Mouse (Mus musculus): ENCODE results near the gene Kif2c. TPM values are rescaled to one million over a fixed set of nuclear protein-coding genes. Genes with fewer than 3 reads are reported as not detected.

The Kif2c gene
- total and polyA plus RNA-seq, 3 experiments = 32.6 to 45.1 TPM; not detected in 1

DNA sequence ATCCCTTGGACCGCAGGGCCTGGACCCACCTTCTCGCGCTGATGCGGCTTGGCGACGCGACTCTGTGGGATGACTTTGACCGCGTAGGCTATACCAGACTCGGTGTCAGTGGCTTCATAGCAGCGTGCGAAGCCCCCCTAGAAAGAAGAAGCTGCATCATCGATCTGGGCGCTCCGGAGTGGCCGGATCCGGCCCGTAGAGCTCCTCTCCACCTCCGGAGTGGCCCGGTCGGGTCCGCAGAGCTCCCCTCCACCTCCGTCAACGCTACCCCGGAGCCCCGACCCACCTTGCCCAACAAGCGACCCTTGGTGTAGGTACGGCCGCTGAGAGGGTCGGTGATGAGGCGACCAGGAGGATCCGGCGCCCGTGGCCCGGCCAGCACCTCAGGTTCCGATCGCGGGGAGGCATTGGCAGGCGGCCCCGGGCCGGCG lies 49.1 kb downstream of the Kif2c start:
- TF ChIP-seq E2F4 (IDR thresholded peaks at IDR 0.05; ENCODE audit: borderline replicate concordance, low read depth, low read length) = no peak
- no peak for TF ChIP-seq CTCF (IDR thresholded peaks at IDR 0.05 in 2 of 3, conservative IDR thresholded peaks at IDR 0.05 in 1 of 3; ENCODE audit: control insufficient read depth in 1 of 3, insufficient read depth in 1 of 3, low read depth in 2 of 3, low read length in 3 of 3, poor library complexity in 1 of 3, severe bottlenecking in 1 of 3)
- TF ChIP-seq BHLHE40 (IDR thresholded peaks at IDR 0.05; ENCODE audit: borderline replicate concordance, low read depth, low read length) = no peak
- no peak for TF ChIP-seq ZKSCAN1 (IDR thresholded peaks at IDR 0.05; ENCODE audit: low read depth, low read length)
- TF ChIP-seq ZNF384 (IDR thresholded peaks at IDR 0.05; ENCODE audit: low read depth, low read length) = no peak
- TF ChIP-seq KAT2A (conservative IDR thresholded peaks at IDR 0.05; ENCODE audit: low read depth, low read length) = no peak
- TF ChIP-seq CHD2 (IDR thresholded peaks at IDR 0.05; ENCODE audit: low read length) = no peak
- TF ChIP-seq ETS1 (IDR thresholded peaks at IDR 0.05; ENCODE audit: low read depth, low read length) = no peak
- no peak for TF ChIP-seq EP300 (IDR thresholded peaks at IDR 0.05; ENCODE audit: low read depth in 1 of 2, low read length in 2 of 2)
- no peak for TF ChIP-seq MAZ (IDR thresholded peaks at IDR 0.05; ENCODE audit: low read depth, low read length)
- TF ChIP-seq HCFC1 (IDR thresholded peaks at IDR 0.05; ENCODE audit: low read depth, low read length) = no peak
- TF ChIP-seq MEF2A (IDR thresholded peaks at IDR 0.05; ENCODE audit: extremely low read depth, insufficient replicate concordance, low read depth, low read length, poor library complexity, severe bottlenecking) = no peak
- TF ChIP-seq RCOR1 (IDR thresholded peaks at IDR 0.05; ENCODE audit: low read depth, low read length) = no peak
- peak overlapping the region; percentile 83 to 98 for H3K4me3 ChIP-seq (ENCODE audit: control insufficient read depth in 1 of 2, insufficient read depth in 1 of 2, low read depth in 2 of 2, low read length in 2 of 2)
- peaks cover 7 to 23% of the 10 kb centered on the region in 2 experiments for H3K4me1 ChIP-seq (ENCODE audit: control insufficient read depth in 1 of 2, insufficient read depth in 2 of 2, low read length in 2 of 2)
- no peaks in the 10 kb centered on the region for H3K9me3 ChIP-seq (replicated peaks; ENCODE audit: insufficient read depth, low read length)
- 0 out of 2 replicates have a peak overlapping the region, but pooled peaks have one; percentile 3 for H3K27ac ChIP-seq (ENCODE audit: control insufficient read depth, low read depth, low read length)
- no peaks in the 10 kb centered on the region for H3K27me3 ChIP-seq (ENCODE audit: control insufficient read depth in 1 of 2, insufficient read depth in 2 of 2, low read length in 2 of 2)
- peaks cover 9% of the 10 kb centered on the region for H3K79me2 ChIP-seq (ENCODE audit: control insufficient read depth, insufficient read depth, low read length, poor library complexity)
- peak; percentile 50 for DNase-seq (ENCODE audit: low read depth, low spot score)
- H3K9ac ChIP-seq (ENCODE audit: control insufficient read depth, low read depth, low read length, poor library complexity, severe bottlenecking) = peak overlapping the region; percentile 91
- H3K36me3 ChIP-seq (ENCODE audit: control insufficient read depth in 1 of 2, insufficient read depth in 2 of 2, low read length in 2 of 2) = peaks cover 0 to 4% of the 10 kb centered on the region in 2 experiments; a peak in 2 of 4 replicates

DNA sequence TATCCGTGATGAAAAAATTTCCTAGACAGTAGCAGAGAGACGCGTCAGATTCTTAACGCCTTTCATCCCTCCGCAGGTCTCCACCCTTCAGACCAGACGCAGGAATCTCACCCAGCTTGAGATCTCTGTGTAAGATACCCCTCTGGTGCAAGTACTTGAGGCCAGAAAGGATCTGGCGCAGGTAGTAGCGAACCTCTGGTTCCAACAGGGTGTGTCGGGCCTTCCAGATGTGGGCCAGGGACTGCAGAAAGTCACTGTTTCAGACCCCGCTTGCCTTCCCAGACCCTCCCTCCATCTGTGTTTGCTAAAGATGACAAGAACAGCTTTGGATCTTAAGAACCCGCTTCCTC lies 49.7 kb downstream of the Kif2c start:
- Histone ChIP-seq H3K27me3 (ENCODE audit: control insufficient read depth in 1 of 2, insufficient read depth in 2 of 2, low read length in 2 of 2) (no peaks in the 10 kb centered on the region), H3K4me1 (ENCODE audit: control insufficient read depth in 1 of 2, insufficient read depth in 2 of 2, low read length in 2 of 2) (peaks cover 7 to 23% of the 10 kb centered on the region in 2 experiments), H3K9ac (ENCODE audit: control insufficient read depth, low read depth, low read length, poor library complexity, severe bottlenecking) (peak overlapping the region; percentile 91), H3K9me3 (replicated peaks; ENCODE audit: insufficient read depth, low read length) (no peaks in the 10 kb centered on the region), H3K79me2 (ENCODE audit: control insufficient read depth, insufficient read depth, low read length, poor library complexity) (peaks cover 9% of the 10 kb centered on the region), H3K36me3 (ENCODE audit: control insufficient read depth in 1 of 2, insufficient read depth in 2 of 2, low read length in 2 of 2) (peaks cover 0 to 4% of the 10 kb centered on the region in 2 experiments; a peak in 2 of 4 replicates), H3K27ac (ENCODE audit: control insufficient read depth, low read depth, low read length) (no peak overlapping the region), H3K4me3 (ENCODE audit: control insufficient read depth in 1 of 2, insufficient read depth in 1 of 2, low read depth in 2 of 2, low read length in 2 of 2) (peak overlapping the region; percentile 83 to 98; a peak in 3 of 4 replicates)
- no peak for DNase-seq (ENCODE audit: low read depth, low spot score)
- TF ChIP-seq BHLHE40 (IDR thresholded peaks at IDR 0.05; ENCODE audit: borderline replicate concordance, low read depth, low read length) = no peak
- no peak for TF ChIP-seq KAT2A (conservative IDR thresholded peaks at IDR 0.05; ENCODE audit: low read depth, low read length)
- no peak for TF ChIP-seq MAZ (IDR thresholded peaks at IDR 0.05; ENCODE audit: low read depth, low read length)
- no peak for TF ChIP-seq ETS1 (IDR thresholded peaks at IDR 0.05; ENCODE audit: low read depth, low read length)
- TF ChIP-seq UBTF (IDR thresholded peaks at IDR 0.05; ENCODE audit: borderline replicate concordance, insufficient read depth, low read depth, low read length) = no peak
- no peak for TF ChIP-seq RAD21 (IDR thresholded peaks at IDR 0.05; ENCODE audit: low read depth, low read length)
- TF ChIP-seq USF1 (IDR thresholded peaks at IDR 0.05; ENCODE audit: low read depth, low read length) = no peak
